ENCODE assay signal across 8 mouse cellular contexts in the genomic region with DNA sequence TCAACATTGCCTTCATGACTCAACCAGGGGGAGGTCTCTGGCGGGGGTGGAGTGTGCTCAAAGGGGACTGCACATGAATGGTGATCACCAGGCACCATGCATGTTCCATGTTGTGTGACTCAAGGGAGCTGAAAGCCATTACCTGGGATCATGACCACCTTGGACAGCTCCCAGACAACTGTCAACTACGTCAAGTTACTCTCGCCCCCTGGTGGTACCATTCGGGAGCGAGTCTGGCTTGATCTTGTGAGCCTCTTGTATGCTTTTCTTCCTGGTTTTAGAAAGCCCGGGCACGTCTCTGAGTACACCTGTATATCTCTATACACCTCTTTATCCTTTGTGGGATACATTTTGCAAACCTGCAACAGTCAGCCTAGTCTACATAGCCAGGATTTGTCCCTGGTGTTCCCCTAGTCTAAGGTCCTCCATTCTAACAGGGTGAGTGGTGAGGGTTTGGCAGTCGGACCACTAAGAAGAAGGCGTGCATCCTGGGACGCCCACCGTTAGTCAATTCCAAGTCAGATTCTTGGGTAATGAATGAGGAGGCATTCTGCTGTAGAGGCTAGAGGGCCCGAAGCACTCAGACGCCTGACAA. TPM values are rescaled to one million over a fixed set of nuclear protein-coding genes. Genes with fewer than 3 reads are reported as not detected.
A peak's percentile ranks its signal among the peaks of the same experiment; 100 is the strongest.
DNase-seq lines count a peak whose midpoint lies in the region; ATAC-seq lines count a peak whose summit lies in the region.

No protein-coding gene starts in this region.

- H3K9ac ChIP-seq in embryonic facial prominence, embryonic 11.5 days (replicated peaks; ENCODE audit: low read length): peak overlapping the region; percentile 70; the same call in 1 of the 2 replicates
- peak overlapping the region; percentile 62; the same call in 1 of the 2 replicates for H3K9ac ChIP-seq in heart, embryonic 12.5 days
- H3K9ac ChIP-seq in kidney, embryonic 15.5 days: no peak overlapping the region; the same call in 1 of the 2 replicates

- no peaks in the 10 kb centered on the region for H3K9me3 ChIP-seq in embryonic facial prominence, embryonic 11.5 days (replicated peaks; ENCODE audit: control insufficient read depth, low read length)
- no peaks in the 10 kb centered on the region for H3K9me3 ChIP-seq in heart, embryonic 12.5 days (replicated peaks)
- H3K9me3 ChIP-seq in kidney, embryonic 15.5 days (replicated peaks): no peaks in the 10 kb centered on the region

- ATAC-seq in embryonic facial prominence, embryonic 11.5 days (replicated peaks; ENCODE audit: insufficient number of reproducible peaks, low FRiP score, low TSS enrichment, low read depth): peak; percentile 11; the same call in 1 of the 2 replicates
- peak; percentile 13; the same call in 1 of the 2 replicates for ATAC-seq in heart, embryonic 12.5 days (ENCODE audit: insufficient number of reproducible peaks, low FRiP score)
- ATAC-seq in kidney, embryonic 15.5 days (replicated peaks; ENCODE audit: low FRiP score): no peak; the same call in 1 of the 2 replicates

- H3K36me3 ChIP-seq in embryonic facial prominence, embryonic 11.5 days (replicated peaks; ENCODE audit: control insufficient read depth, insufficient read depth, low read depth, low read length): no peaks in the 10 kb centered on the region
- no peaks in the 10 kb centered on the region for H3K36me3 ChIP-seq in heart, embryonic 12.5 days
- no peaks in the 10 kb centered on the region for H3K36me3 ChIP-seq in kidney, embryonic 15.5 days

- H3K27ac ChIP-seq in embryonic facial prominence, embryonic 11.5 days (replicated peaks; ENCODE audit: low read depth, low read length): no peak overlapping the region
- no peak overlapping the region for H3K27ac ChIP-seq in heart, embryonic 12.5 days (ENCODE audit: poor library complexity, severe bottlenecking)
- H3K27ac ChIP-seq in kidney, embryonic 15.5 days: no peak overlapping the region

- no peaks in the 10 kb centered on the region for H3K4me1 ChIP-seq in embryonic facial prominence, embryonic 11.5 days (ENCODE audit: control insufficient read depth, insufficient read depth, low read length)
- peaks cover 6% of the 10 kb centered on the region; the same call in 1 of the 2 replicates for H3K4me1 ChIP-seq in heart, embryonic 12.5 days (replicated peaks)
- peaks cover 16% of the 10 kb centered on the region for H3K4me1 ChIP-seq in kidney, embryonic 15.5 days

- WGBS in embryonic facial prominence, embryonic 11.5 days: 1% methylated on average over 13 of the region's 13 CpGs
- under 1% methylated on average over 13 of the region's 13 CpGs for WGBS in heart, embryonic 12.5 days
- WGBS in kidney, embryonic 15.5 days: 1% methylated on average over 13 of the region's 13 CpGs

- H3K27me3 ChIP-seq in embryonic facial prominence, embryonic 11.5 days (ENCODE audit: control insufficient read depth, insufficient read depth, low read length): peaks cover 21% of the 10 kb centered on the region
- peaks cover 95% of the 10 kb centered on the region for H3K27me3 ChIP-seq in heart, embryonic 12.5 days (replicated peaks)
- H3K27me3 ChIP-seq in kidney, embryonic 15.5 days: peaks cover 69% of the 10 kb centered on the region

- H3K4me3 ChIP-seq in embryonic facial prominence, embryonic 11.5 days (ENCODE audit: low read depth, low read length): peak overlapping the region; percentile 54
- H3K4me3 ChIP-seq in heart, embryonic 12.5 days: peak overlapping the region; percentile 50
- peak overlapping the region; percentile 76 for H3K4me3 ChIP-seq in kidney, embryonic 15.5 days (replicated peaks)

- DNase-seq in A20 (ENCODE audit: low read depth, low spot score) (peak; percentile 90), liver (peak; percentile 83)
- peak; percentile 88 for DNase-seq in adrenal gland, postnatal 14 days
- DNase-seq in embryonic facial prominence, embryonic 11.5 days (ENCODE audit: low spot score): peak; percentile 96
- DNase-seq in monocyte, adult 2 months (ENCODE audit: low read depth in 1 of 2, low spot score in 2 of 2): peak; percentile 50 to 63
- DNase-seq in spleen, postnatal 4 days (ENCODE audit: low spot score in 2 of 2): peak; percentile 82 to 93

- H3K4me2 ChIP-seq in embryonic facial prominence, embryonic 11.5 days (ENCODE audit: low read depth, low read length): peak overlapping the region; percentile 80
- H3K4me2 ChIP-seq in heart, embryonic 12.5 days: peak overlapping the region; percentile 63
- H3K4me2 ChIP-seq in kidney, embryonic 15.5 days: peak overlapping the region; percentile 94

RNA-seq across cellular contexts. Expression of a gene that starts 3.3 kb away (rescaled TPM):
- 77.2 and 90.9 TPM in 2 replicates for total RNA-seq in adrenal gland, postnatal 14 days (2021)
- 26.8 and 38.0 TPM in 2 replicates for polyA plus RNA-seq in embryonic facial prominence, embryonic 11.5 days (2014; fragmentation: Nextera tagmentation; extraction: Ambion mirVana)
- polyA plus RNA-seq in heart, embryonic 12.5 days (2016; fragmentation: Nextera tagmentation; extraction: Ambion mirVana): 22.3 and 22.4 TPM in 2 replicates
- polyA plus RNA-seq in kidney, embryonic 15.5 days (2015; fragmentation: Nextera tagmentation; extraction: Ambion mirVana): 41.3 and 52.5 TPM in 2 replicates

RNA-seq across cellular contexts. Expression of a gene that starts 6.8 kb away (rescaled TPM):
- total RNA-seq in adrenal gland, postnatal 14 days (2021): 7.6 and 9.5 TPM in 2 replicates
- polyA plus RNA-seq in embryonic facial prominence, embryonic 11.5 days (2014; fragmentation: Nextera tagmentation; extraction: Ambion mirVana): 0.10 and 0.28 TPM in 2 replicates
- polyA plus RNA-seq in heart, embryonic 12.5 days (2016; fragmentation: Nextera tagmentation; extraction: Ambion mirVana): 0.18 and 0.44 TPM in 2 replicates
- 4.5 and 4.6 TPM in 2 replicates for polyA plus RNA-seq in kidney, embryonic 15.5 days (2015; fragmentation: Nextera tagmentation; extraction: Ambion mirVana)

RNA-seq across cellular contexts. Expression of a gene that starts 20.6 kb away (rescaled TPM):
- 4.7 TPM in 1 of 2 replicates, not detected in the other for total RNA-seq in adrenal gland, postnatal 14 days (2021)
- not detected in 2 replicates for polyA plus RNA-seq in embryonic facial prominence, embryonic 11.5 days (2014; fragmentation: Nextera tagmentation; extraction: Ambion mirVana)
- not detected in 2 replicates for polyA plus RNA-seq in heart, embryonic 12.5 days (2016; fragmentation: Nextera tagmentation; extraction: Ambion mirVana)
- 0.08 and 0.18 TPM in 2 replicates for polyA plus RNA-seq in kidney, embryonic 15.5 days (2015; fragmentation: Nextera tagmentation; extraction: Ambion mirVana)

RNA-seq across cellular contexts. Expression of a gene that starts 26.0 kb away (rescaled TPM):
- 29.3 and 30.1 TPM in 2 replicates for total RNA-seq in adrenal gland, postnatal 14 days (2021)
- 2.2 TPM in 2 replicates for polyA plus RNA-seq in embryonic facial prominence, embryonic 11.5 days (2014; fragmentation: Nextera tagmentation; extraction: Ambion mirVana)
- 4.8 and 5.0 TPM in 2 replicates for polyA plus RNA-seq in heart, embryonic 12.5 days (2016; fragmentation: Nextera tagmentation; extraction: Ambion mirVana)
- 11.0 and 11.1 TPM in 2 replicates for polyA plus RNA-seq in kidney, embryonic 15.5 days (2015; fragmentation: Nextera tagmentation; extraction: Ambion mirVana)

RNA-seq across cellular contexts. Expression of a gene that starts 30.4 kb away (rescaled TPM):
- 3.4 and 3.5 TPM in 2 replicates for total RNA-seq in adrenal gland, postnatal 14 days (2021)
- 39.1 and 43.2 TPM in 2 replicates for polyA plus RNA-seq in embryonic facial prominence, embryonic 11.5 days (2014; fragmentation: Nextera tagmentation; extraction: Ambion mirVana)
- polyA plus RNA-seq in heart, embryonic 12.5 days (2016; fragmentation: Nextera tagmentation; extraction: Ambion mirVana): 18.5 and 20.0 TPM in 2 replicates
- 40.4 and 42.7 TPM in 2 replicates for polyA plus RNA-seq in kidney, embryonic 15.5 days (2015; fragmentation: Nextera tagmentation; extraction: Ambion mirVana)
